Mouse (Mus musculus): ENCODE data around the gene Kif2c. TPM values are rescaled to one million over a fixed set of nuclear protein-coding genes. Genes with fewer than 3 reads are reported as not detected.

Gene Kif2c
- polyA plus RNA-seq, 1 experiment from 2014 or later, result 24.6 TPM

DNA sequence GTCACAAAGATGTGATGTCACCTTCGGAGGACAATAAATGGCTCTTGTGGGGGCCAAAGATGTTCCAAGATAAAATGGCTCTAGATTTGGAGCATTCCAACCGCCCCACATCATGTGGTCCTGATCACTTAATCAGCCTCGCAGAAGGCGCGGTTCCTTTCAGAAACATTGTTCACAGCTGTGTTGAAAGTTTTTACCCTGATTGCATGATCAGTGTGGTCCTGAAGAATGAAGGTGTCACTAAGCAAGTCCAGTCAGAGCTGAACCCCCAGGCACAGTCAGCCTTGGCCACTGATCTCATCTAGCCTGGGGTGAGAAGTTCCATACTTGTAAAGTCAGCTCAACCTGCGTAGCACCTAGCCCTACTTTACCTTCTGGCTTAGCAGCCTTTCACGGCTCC lies 64.5 kb downstream of the Kif2c start:
- no peak overlapping the region for H3K4me2 ChIP-seq (ENCODE audit: low read length)
- H3K9ac ChIP-seq (ENCODE audit: low read depth, low read length), result no peak overlapping the region
- DNase-seq (ENCODE audit: low spot score) (no peak), ATAC-seq (replicated peaks; ENCODE audit: low FRiP score, low read depth) (no peak)
- no peaks in the 10 kb centered on the region for H3K27me3 ChIP-seq (ENCODE audit: insufficient read depth, low read length)
- no peaks in the 10 kb centered on the region for H3K9me3 ChIP-seq (replicated peaks; ENCODE audit: low read length)
- H3K4me3 ChIP-seq (replicated peaks; ENCODE audit: low read depth, low read length), result no peak overlapping the region
- 95% methylated on average over 7 of the region's 7 CpGs for WGBS
- no peaks in the 10 kb centered on the region for H3K36me3 ChIP-seq (ENCODE audit: insufficient read depth, low read length)
- no peak for TF ChIP-seq CTCF (IDR thresholded peaks at IDR 0.05; ENCODE audit: low read depth)
- no peak overlapping the region for H3K27ac ChIP-seq
- peaks cover 6% of the 10 kb centered on the region; the same call in 1 of the 2 replicates for H3K4me1 ChIP-seq (replicated peaks; ENCODE audit: insufficient read depth, low read length)

DNA sequence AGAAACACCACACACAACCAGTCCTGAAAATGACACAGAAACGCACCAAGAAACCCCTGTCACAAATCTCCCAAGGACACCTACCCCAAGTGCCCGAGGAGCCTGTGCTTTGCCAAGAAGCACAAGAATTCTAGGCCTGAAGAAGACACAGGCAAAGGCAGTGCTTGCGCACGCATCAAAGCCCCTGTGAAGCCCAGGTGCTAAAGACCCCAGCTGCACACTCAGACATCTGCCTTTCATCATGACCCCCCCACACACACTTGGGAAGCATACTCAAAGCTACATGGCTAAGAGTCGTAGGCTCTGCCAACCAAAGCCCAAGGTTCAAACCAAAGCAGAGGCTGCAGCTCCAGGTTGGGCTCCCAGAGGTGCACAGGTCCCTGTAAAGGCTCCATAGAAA lies 66.8 kb downstream of the Kif2c start:
- H3K4me3 ChIP-seq (replicated peaks; ENCODE audit: low read depth, low read length), result no peak overlapping the region
- no peaks in the 10 kb centered on the region for H3K27me3 ChIP-seq (ENCODE audit: insufficient read depth, low read length)
- WGBS, result 86% methylated on average over 5 of the region's 5 CpGs
- H3K36me3 ChIP-seq (ENCODE audit: insufficient read depth, low read length), result no peaks in the 10 kb centered on the region
- H3K27ac ChIP-seq, result no peak overlapping the region
- H3K9ac ChIP-seq (ENCODE audit: low read depth, low read length), result no peak overlapping the region
- no peak for TF ChIP-seq CTCF (IDR thresholded peaks at IDR 0.05; ENCODE audit: low read depth)
- DNase-seq (ENCODE audit: low spot score) (no peak), ATAC-seq (replicated peaks; ENCODE audit: low FRiP score, low read depth) (no peak)
- H3K9me3 ChIP-seq (replicated peaks; ENCODE audit: low read length), result no peaks in the 10 kb centered on the region
- H3K4me1 ChIP-seq (replicated peaks; ENCODE audit: insufficient read depth, low read length), result peaks cover 6% of the 10 kb centered on the region; the same call in 1 of the 2 replicates
- no peak overlapping the region for H3K4me2 ChIP-seq (ENCODE audit: low read length)

DNA sequence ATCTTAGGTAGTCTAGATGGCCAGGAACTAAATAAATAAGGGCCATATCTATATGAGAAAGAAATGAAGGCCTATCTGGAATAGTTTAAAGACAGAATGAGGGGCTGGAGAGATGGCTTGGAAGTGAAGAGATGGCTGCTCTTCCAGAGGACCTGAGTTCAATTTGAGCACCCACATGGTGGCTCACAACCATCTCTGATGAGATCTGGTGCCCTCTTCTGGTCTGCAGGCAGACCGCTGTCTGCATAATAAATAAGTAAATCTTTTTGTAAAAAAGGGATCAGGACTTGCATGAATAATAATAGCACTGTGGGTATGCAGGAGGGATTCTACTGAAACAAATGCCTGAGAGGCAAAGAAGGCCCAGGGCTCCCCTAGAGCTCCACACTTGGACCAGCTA lies 69.2 kb downstream of the Kif2c start:
- 86% methylated on average over 1 of the region's 1 CpGs for WGBS
- no peak for TF ChIP-seq CTCF (IDR thresholded peaks at IDR 0.05; ENCODE audit: low read depth)
- no peaks in the 10 kb centered on the region for H3K4me1 ChIP-seq (replicated peaks; ENCODE audit: insufficient read depth, low read length)
- no peak overlapping the region for H3K4me3 ChIP-seq (replicated peaks; ENCODE audit: low read depth, low read length)
- DNase-seq (ENCODE audit: low spot score) (no peak), ATAC-seq (replicated peaks; ENCODE audit: low FRiP score, low read depth) (no peak)
- H3K9ac ChIP-seq (ENCODE audit: low read depth, low read length), result no peak overlapping the region
- no peak overlapping the region for H3K4me2 ChIP-seq (ENCODE audit: low read length)
- no peaks in the 10 kb centered on the region for H3K9me3 ChIP-seq (replicated peaks; ENCODE audit: low read length)
- H3K36me3 ChIP-seq (ENCODE audit: insufficient read depth, low read length), result peaks cover 7% of the 10 kb centered on the region; the same call in 1 of the 2 replicates
- no peak overlapping the region for H3K27ac ChIP-seq
- H3K27me3 ChIP-seq (ENCODE audit: insufficient read depth, low read length), result no peaks in the 10 kb centered on the region

DNA sequence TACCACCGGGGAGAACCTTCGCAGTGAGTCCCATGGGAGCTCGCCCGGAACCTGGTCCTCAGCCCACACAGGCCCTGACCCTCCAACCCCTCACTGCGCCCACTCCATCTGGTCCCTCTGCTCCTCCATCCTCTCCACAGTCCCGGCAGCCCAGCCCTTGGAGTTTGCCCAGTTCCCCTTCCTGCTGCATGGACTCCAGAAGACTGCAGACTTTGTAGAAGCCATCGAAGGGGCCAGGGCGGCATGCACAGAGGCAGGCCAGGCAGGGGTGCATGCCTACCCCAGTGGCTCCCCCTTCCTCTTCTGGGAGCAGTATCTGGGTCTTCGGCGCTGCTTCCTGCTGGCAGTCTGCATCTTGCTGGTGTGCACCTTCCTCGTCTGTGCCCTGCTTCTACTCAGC lies 71.5 kb downstream of the Kif2c start:
- ATAC-seq (replicated peaks; ENCODE audit: low FRiP score, low read depth) (no peak), DNase-seq (ENCODE audit: low spot score) (no peak)
- Histone ChIP-seq H3K27me3 (ENCODE audit: insufficient read depth, low read length) (no peaks in the 10 kb centered on the region), H3K4me3 (replicated peaks; ENCODE audit: low read depth, low read length) (no peak overlapping the region), H3K9me3 (replicated peaks; ENCODE audit: low read length) (no peaks in the 10 kb centered on the region), H3K36me3 (ENCODE audit: insufficient read depth, low read length) (peaks cover 7% of the 10 kb centered on the region; the same call in 1 of the 2 replicates), H3K27ac (no peak overlapping the region), H3K4me2 (ENCODE audit: low read length) (no peak overlapping the region), H3K9ac (ENCODE audit: low read depth, low read length) (no peak overlapping the region), H3K4me1 (replicated peaks; ENCODE audit: insufficient read depth, low read length) (no peaks in the 10 kb centered on the region)
- no peak for TF ChIP-seq CTCF (IDR thresholded peaks at IDR 0.05; ENCODE audit: low read depth)
- 89% methylated on average over 11 of the region's 11 CpGs for WGBS

DNA sequence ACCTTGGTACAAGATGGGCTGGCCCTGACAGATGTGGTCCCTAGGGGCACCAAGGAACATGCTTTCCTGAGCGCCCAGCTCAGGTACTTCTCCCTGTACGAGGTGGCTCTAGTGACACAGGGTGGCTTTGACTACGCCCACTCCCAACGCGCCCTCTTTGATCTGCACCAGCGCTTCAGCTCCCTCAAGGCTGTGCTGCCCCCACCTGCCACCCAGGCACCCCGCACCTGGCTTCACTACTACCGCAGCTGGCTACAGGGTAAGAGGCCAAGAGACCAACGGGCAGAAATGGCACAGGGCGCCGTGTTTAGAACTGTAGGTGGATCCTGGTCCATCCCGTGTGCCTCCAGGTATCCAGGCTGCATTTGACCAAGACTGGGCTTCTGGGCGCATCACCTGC lies 72.2 kb downstream of the Kif2c start:
- no peak overlapping the region for H3K27ac ChIP-seq
- DNase-seq (ENCODE audit: low spot score) (no peak), ATAC-seq (replicated peaks; ENCODE audit: low FRiP score, low read depth) (no peak)
- 0 out of 2 replicates have a peak, but pooled peaks cover 5% of the 10 kb centered on the region for H3K4me1 ChIP-seq (replicated peaks; ENCODE audit: insufficient read depth, low read length)
- H3K9me3 ChIP-seq (replicated peaks; ENCODE audit: low read length), result no peaks in the 10 kb centered on the region
- H3K4me2 ChIP-seq (ENCODE audit: low read length), result no peak overlapping the region
- no peak for TF ChIP-seq CTCF (IDR thresholded peaks at IDR 0.05; ENCODE audit: low read depth)
- H3K4me3 ChIP-seq (replicated peaks; ENCODE audit: low read depth, low read length), result no peak overlapping the region
- no peak overlapping the region for H3K9ac ChIP-seq (ENCODE audit: low read depth, low read length)
- 90% methylated on average over 13 of the region's 13 CpGs for WGBS
- no peaks in the 10 kb centered on the region for H3K27me3 ChIP-seq (ENCODE audit: insufficient read depth, low read length)
- peaks cover 7% of the 10 kb centered on the region; the same call in 1 of the 2 replicates for H3K36me3 ChIP-seq (ENCODE audit: insufficient read depth, low read length)

Small RNAs within 50 kb of the gene (microRNA-seq; reads per million reads assigned to microRNA genes)
- not detected for gene Gm22398

Other genes with a start within 250 kb of the Kif2c start
- gene Urod, start 188.2 kb downstream of the Kif2c start, polyA plus RNA-seq (2015; fragmentation: Nextera tagmentation; extraction: Ambion mirVana), result 91.1 and 92.5 TPM in 2 replicates
- gene Hectd3, start 187.3 kb downstream of the Kif2c start, polyA plus RNA-seq (2015; fragmentation: Nextera tagmentation; extraction: Ambion mirVana), result 9.5 and 10.3 TPM in 2 replicates
- gene Eif2b3, start 163.2 kb downstream of the Kif2c start, polyA plus RNA-seq (2015; fragmentation: Nextera tagmentation; extraction: Ambion mirVana), result 41.0 and 44.9 TPM in 2 replicates
- 4.0 TPM in 2 replicates for gene Ptch2, start 86.6 kb downstream of the Kif2c start, polyA plus RNA-seq (2015; fragmentation: Nextera tagmentation; extraction: Ambion mirVana)
- gene Btbd19, start 56.9 kb downstream of the Kif2c start, polyA plus RNA-seq (2015; fragmentation: Nextera tagmentation; extraction: Ambion mirVana), result 4.3 and 4.9 TPM in 2 replicates
- 0.24 TPM in 1 of 2 replicates, not detected in the other for gene Tctex1d4, start 55.8 kb downstream of the Kif2c start, polyA plus RNA-seq (2015; fragmentation: Nextera tagmentation; extraction: Ambion mirVana)
- gene Plk3, start 48.7 kb downstream of the Kif2c start, polyA plus RNA-seq (2015; fragmentation: Nextera tagmentation; extraction: Ambion mirVana), result 3.7 and 4.0 TPM in 2 replicates
- gene Rps8, start 26.4 kb downstream of the Kif2c start, polyA plus RNA-seq (2015; fragmentation: Nextera tagmentation; extraction: Ambion mirVana), result 988 and 1,137 TPM in 2 replicates
- gene Tmem53, start 69.3 kb upstream of the Kif2c start, polyA plus RNA-seq (2015; fragmentation: Nextera tagmentation; extraction: Ambion mirVana), result 34.4 and 40.5 TPM in 2 replicates
- gene Armh1, start 69.5 kb upstream of the Kif2c start, polyA plus RNA-seq (2015; fragmentation: Nextera tagmentation; extraction: Ambion mirVana), result 0.18 and 0.59 TPM in 2 replicates